Mouse (Mus musculus): ENCODE data around the gene Frat2. TPM values are rescaled to one million over a fixed set of nuclear protein-coding genes. Genes with fewer than 3 reads are reported as not detected.
A peak's percentile ranks its signal among the peaks of the same experiment; 100 is the strongest.
"Not testable (repeated sequence)": the region's sequence is repeated elsewhere in the genome, so short reads cannot be mapped to it uniquely, and the experiment has no call there.

Frat2 gene
- polyA plus RNA-seq, 1 experiment from 2014 or later: 9.9 TPM

DNA sequence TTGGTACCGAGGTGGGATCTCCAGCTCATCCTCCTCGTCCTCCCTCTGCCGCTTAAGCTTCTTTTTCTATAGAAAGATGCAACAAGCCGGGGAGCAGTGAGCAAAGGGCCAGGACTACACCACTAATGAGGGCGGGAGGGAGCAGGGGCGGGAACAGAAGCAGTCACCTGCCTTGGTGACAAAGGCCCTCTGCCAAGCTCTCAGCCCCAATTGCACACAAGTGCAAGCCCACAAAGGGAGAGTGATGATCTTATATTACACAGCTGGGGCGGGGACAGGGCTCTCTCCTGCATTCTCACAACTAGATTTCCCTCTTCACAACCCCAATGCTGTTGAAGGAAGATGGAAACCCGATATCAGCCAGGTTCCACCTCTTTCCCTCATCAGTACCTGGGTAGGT lies 18.8 kb upstream of the Frat2 start:
- WGBS: 86% methylated on average over 8 of the region's 8 CpGs
- H3K27me3 ChIP-seq: no peaks in the 10 kb centered on the region
- H3K9ac ChIP-seq: no peak overlapping the region
- H3K4me2 ChIP-seq (replicated peaks): no peak overlapping the region
- H3K4me1 ChIP-seq: no peaks in the 10 kb centered on the region
- H3K4me3 ChIP-seq: no peak overlapping the region
- no peaks in the 10 kb centered on the region for H3K9me3 ChIP-seq
- no peak overlapping the region for H3K27ac ChIP-seq
- ATAC-seq (ENCODE audit: insufficient number of reproducible peaks, insufficient read depth, low FRiP score, low TSS enrichment): no peak
- H3K36me3 ChIP-seq: peaks cover 79% of the 10 kb centered on the region

DNA sequence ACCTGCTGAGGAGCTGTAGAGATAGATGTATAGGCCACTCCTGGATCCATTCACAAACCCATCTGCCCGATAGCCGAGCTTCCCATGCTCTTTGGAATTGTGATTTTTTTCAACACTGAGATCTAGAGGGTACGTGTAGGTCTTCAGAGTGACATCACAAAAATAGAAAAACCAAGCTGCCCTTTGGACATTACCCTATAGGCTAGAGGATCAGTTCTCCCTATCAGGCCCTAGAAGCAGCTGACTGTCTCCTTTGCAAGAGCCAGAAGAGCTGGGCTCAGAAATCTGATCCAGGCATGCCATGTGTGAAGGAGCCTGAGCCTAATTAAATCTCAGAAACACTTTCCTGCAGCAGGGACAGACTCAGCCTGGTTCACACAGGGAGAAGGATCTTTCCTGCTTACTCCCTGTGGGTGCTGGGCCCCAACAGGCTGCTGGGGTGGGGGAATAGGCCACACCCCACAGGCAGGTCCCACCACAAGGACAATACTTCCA lies 9.9 kb upstream of the Frat2 start:
- Histone ChIP-seq H3K4me3 (no peak overlapping the region), H3K9ac (no peak overlapping the region), H3K27me3 (no peaks in the 10 kb centered on the region), H3K9me3 (no peaks in the 10 kb centered on the region), H3K36me3 (peaks cover 18% of the 10 kb centered on the region), H3K27ac (no peak overlapping the region; the same call in 1 of the 2 replicates), H3K4me2 (replicated peaks) (no peak overlapping the region), H3K4me1 (0 out of 2 replicates have a peak, but pooled peaks cover 7% of the 10 kb centered on the region)
- no peak for ATAC-seq (ENCODE audit: insufficient number of reproducible peaks, insufficient read depth, low FRiP score, low TSS enrichment)
- WGBS: 75% methylated on average over 3 of the region's 3 CpGs

DNA sequence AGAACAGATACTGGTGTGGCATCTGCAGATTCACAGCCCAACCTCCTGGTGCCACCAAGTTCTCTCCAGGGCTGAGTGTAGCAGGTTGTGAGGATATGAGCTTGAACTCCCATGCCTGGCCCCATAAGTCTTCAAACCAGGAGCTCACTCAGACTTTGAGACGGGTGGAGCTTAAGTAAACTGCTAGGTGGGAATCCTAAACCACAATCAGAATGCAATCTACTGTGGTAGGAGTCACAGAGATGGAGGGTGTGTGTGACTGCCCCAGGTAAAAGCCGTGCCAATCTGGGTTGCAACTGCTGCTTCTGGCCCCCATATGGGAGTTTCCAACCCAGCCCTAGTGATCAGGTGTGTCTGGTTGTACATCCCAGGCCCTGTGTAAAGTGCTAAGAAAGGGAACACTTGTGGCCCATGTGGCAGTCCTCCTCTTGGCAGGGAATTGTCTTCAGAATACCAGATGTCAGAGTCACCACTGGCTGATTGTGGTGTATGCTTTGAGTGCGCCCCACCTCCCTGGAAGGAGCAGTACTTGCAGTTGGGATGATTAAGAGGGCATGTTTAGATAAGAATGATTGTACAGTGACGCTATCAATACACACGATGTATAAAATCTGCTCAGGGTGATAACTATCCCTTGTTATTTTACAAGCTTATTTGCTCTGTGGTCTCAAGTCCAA lies 9.3 kb upstream of the Frat2 start:
- Histone ChIP-seq H3K4me1 (0 out of 2 replicates have a peak, but pooled peaks cover 7% of the 10 kb centered on the region), H3K4me3 (no peak overlapping the region), H3K27me3 (no peaks in the 10 kb centered on the region), H3K9ac (no peak overlapping the region), H3K9me3 (no peaks in the 10 kb centered on the region), H3K27ac (no peak overlapping the region), H3K36me3 (peaks cover 12% of the 10 kb centered on the region), H3K4me2 (replicated peaks) (no peak overlapping the region)
- 79% methylated on average over 5 of the region's 5 CpGs for WGBS
- ATAC-seq (ENCODE audit: insufficient number of reproducible peaks, insufficient read depth, low FRiP score, low TSS enrichment): no peak

DNA sequence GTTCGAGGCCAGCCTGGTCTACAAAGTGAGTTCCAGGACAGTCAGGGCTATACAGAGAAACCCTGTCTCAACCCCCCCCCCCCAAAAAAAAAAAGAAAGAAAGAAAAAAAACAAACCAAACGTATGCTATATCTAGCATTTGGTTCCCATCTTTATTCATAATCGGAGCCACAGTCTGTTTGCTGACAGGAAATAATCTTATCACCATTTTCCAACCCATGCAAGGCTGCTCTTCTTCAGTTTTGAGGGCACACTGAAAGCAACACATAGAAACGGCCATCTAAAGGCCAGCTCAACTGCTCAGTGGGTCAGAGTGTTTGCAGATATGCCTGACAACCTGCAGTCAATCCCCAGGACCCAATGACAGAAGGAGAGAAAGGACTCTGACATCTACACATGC lies 4.5 kb upstream of the Frat2 start:
- H3K4me1 ChIP-seq: peaks cover 15% of the 10 kb centered on the region
- H3K36me3 ChIP-seq: no peaks in the 10 kb centered on the region
- no peak overlapping the region for H3K9ac ChIP-seq
- ATAC-seq (ENCODE audit: insufficient number of reproducible peaks, insufficient read depth, low FRiP score, low TSS enrichment): no peak
- H3K4me2 ChIP-seq (replicated peaks): no peak overlapping the region
- H3K27me3 ChIP-seq: no peaks in the 10 kb centered on the region
- 82% methylated on average over 4 of the region's 4 CpGs for WGBS
- H3K9me3 ChIP-seq: no peaks in the 10 kb centered on the region
- no peak overlapping the region for H3K4me3 ChIP-seq
- no peak overlapping the region for H3K27ac ChIP-seq

DNA sequence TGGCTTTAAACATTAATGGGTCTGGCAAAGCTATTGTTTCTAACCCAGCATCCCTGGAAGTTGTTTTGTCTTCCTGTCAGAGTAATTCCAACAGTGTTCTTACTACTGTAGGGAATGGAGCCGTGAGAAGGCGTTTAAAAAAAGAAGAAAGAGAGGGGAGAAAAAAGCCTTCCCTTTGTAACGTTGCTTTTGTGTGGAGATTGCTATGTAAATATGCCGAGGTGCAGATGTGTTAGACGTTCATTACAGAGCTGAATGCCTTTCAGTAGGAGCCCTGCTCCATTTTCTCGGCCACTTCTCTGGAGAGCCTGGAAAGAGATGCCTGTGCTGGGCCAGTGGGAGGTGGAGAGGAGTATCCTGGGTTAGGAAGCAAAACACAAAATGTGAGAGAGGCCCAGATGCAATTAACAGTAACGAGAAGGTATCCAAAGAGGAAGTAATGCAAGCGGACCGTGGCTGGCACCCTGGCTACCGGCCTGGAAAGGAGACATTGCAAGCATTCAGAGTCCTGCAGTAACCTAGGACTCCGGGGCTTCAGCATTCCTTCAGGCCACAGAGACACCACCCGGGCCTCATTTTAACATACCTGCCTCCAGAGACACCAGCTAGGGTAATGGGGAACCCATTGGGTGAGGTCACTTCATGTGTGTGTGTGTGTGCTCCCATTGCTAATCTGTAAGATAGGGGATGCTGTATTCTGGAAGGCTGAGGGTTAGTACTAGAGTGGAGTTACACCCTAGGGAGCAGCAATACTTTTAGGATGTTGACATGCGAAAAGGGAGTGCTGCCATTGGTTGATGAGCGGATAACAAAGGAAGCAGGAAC lies 3.0 kb upstream of the Frat2 start:
- ATAC-seq (ENCODE audit: insufficient number of reproducible peaks, insufficient read depth, low FRiP score, low TSS enrichment): no peak
- Histone ChIP-seq H3K9me3 (no peaks in the 10 kb centered on the region), H3K4me3 (no peak overlapping the region), H3K4me1 (peaks cover 23% of the 10 kb centered on the region), H3K27ac (peak overlapping the region; percentile 72), H3K36me3 (no peaks in the 10 kb centered on the region), H3K4me2 (replicated peaks) (peak overlapping the region; percentile 21; the same call in 1 of the 2 replicates), H3K27me3 (peaks cover 5% of the 10 kb centered on the region; the same call in 1 of the 2 replicates), H3K9ac (no peak overlapping the region)
- WGBS: 20% methylated on average over 14 of the region's 14 CpGs

DNA sequence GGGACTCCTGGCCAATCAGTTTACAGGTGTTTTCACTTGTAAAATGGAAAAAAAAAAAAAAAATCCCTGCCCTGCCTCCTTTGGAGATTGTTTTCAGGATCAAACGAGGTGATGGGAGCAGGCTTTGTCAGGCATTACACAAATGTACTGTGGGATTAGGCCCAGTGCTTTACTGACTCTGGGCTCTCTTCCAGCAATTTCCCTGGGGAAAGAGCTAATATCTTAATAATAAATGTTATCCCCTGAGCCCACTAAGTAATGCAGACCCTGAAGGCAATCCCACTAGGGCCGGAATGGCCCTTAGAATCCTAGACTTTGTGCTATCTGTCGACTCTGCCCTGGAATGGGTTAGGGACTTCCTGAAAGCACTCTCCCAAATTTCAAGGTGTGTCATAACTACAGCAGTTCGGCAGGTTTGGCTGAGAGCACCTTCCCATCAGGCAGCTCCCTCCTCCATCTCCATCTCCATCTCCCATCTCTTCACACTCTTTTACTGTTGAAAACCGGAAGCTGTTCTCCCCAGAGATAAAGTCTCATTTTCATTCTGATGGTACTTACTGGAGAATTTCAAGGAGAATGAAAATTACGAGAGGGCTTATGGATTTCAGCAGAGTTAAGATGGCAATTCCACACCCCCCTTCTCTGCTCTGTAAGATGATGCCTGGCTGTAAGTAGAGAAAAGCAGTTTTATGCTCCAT lies 2.2 kb upstream of the Frat2 start:
- Histone ChIP-seq H3K4me2 (replicated peaks) (no peak overlapping the region; the same call in 1 of the 2 replicates), H3K4me3 (no peak overlapping the region), H3K4me1 (peaks cover 23% of the 10 kb centered on the region), H3K27ac (peak overlapping the region; percentile 72), H3K36me3 (no peaks in the 10 kb centered on the region), H3K9ac (no peak overlapping the region), H3K9me3 (no peaks in the 10 kb centered on the region), H3K27me3 (peaks cover 7% of the 10 kb centered on the region; the same call in 1 of the 2 replicates)
- 18% methylated on average over 6 of the region's 6 CpGs for WGBS
- ATAC-seq (ENCODE audit: insufficient number of reproducible peaks, insufficient read depth, low FRiP score, low TSS enrichment): no peak

DNA sequence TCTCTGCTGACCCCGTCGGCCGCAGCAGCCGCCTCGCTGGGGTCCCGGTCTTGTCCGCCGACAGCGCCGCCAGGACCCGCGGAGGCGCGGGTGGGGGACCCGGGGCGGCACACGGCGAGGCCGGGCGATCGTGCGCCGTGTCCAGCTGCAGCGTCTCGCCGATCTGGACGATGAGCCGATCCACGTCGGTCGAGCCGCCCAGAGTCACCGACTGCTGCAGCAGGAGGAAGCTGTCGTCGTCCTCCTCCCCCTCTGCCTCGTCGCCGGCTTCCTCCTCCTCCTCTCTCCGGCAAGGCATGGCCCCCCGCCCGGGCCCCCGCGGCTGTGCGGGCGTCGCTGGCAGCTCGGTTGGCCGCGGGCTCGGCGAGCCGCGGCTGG lies 329 bp downstream of the Frat2 start:
- Histone ChIP-seq H3K4me2 (replicated peaks) (peak overlapping the region; percentile 99), H3K4me3 (peak overlapping the region; percentile 80), H3K9ac (peak overlapping the region; percentile 71), H3K27ac (peak overlapping the region; percentile 81), H3K4me1 (peaks cover 23% of the 10 kb centered on the region)
- peak; percentile 52 for ATAC-seq (ENCODE audit: insufficient number of reproducible peaks, insufficient read depth, low FRiP score, low TSS enrichment)
- under 1% methylated on average over 49 of the region's 53 CpGs for WGBS
- H3K9me3 ChIP-seq, H3K27me3 ChIP-seq, H3K36me3 ChIP-seq: not testable (repeated sequence)

DNA sequence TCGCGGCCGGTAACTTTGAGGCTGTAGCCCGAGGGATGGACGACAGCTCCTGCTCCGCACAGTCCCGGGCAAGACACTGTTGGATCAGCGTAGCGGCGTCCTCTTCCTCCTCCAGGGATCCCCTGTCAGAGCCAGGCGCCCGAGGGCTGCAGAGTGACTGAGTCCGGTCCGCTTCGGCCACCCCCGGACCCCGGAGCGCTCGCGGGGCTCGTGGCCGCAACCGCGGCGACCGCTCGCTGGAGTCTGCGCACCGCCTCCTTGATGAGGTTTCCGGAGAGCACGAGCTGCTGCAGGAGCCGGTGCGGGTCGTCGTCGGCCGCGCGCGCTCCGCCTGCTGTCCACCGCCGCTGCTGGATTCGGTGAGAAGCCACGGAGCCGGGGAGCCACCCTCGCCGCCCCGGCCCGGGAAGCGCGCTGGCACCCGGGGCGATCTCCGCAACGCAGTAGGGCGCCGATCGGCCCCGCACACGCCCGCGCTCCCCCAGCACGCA lies 796 bp downstream of the Frat2 start:
- no peaks in the 10 kb centered on the region for H3K36me3 ChIP-seq
- peaks cover 23% of the 10 kb centered on the region for H3K4me1 ChIP-seq
- under 1% methylated on average over 64 of the region's 64 CpGs for WGBS
- peak overlapping the region; percentile 71 for H3K9ac ChIP-seq
- ATAC-seq (ENCODE audit: insufficient number of reproducible peaks, insufficient read depth, low FRiP score, low TSS enrichment): no peak
- H3K4me3 ChIP-seq: peak overlapping the region; percentile 80
- H3K4me2 ChIP-seq (replicated peaks): peak overlapping the region; percentile 99
- no peaks in the 10 kb centered on the region for H3K9me3 ChIP-seq
- peak overlapping the region; percentile 81 for H3K27ac ChIP-seq
- peaks cover 9% of the 10 kb centered on the region; the same call in 1 of the 2 replicates for H3K27me3 ChIP-seq

DNA sequence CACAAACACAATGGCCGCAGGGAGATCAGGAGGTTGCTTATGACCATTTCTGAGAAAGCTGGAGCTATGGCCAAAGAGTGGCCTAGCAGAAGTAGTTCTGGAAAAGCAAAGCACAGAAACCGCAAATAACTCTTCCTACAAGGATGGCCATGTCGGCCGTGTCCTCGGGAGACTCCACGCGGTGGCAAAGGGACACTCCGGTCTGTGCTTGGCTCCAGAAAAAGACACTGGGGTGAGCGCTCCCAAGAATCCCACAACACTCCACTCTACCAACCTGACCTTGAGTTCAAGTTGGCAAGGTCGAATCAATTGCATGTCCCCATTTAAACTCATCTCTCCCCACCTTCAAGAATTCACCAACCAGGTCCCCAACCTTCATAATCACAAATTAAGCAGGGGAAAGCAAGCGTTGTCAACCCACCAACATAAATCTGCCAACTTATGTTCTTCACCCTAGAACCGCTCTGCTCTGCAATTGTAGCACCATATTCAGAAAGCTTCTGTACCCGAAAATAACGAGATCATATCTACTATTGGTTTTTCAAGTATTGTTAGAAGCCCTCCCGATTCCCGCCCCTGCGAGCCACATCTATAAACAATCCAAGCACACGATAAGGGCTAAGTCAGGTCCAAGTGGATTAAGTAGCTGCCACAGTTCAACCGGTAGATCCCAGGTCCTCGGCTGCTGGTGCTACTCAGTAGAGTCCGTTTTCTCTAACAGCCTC lies 1.4 kb downstream of the Frat2 start:
- no peak for ATAC-seq (ENCODE audit: insufficient number of reproducible peaks, insufficient read depth, low FRiP score, low TSS enrichment)
- WGBS: 18% methylated on average over 21 of the region's 21 CpGs
- Histone ChIP-seq H3K9me3 (no peaks in the 10 kb centered on the region), H3K9ac (peak overlapping the region; percentile 71), H3K4me2 (replicated peaks) (peak overlapping the region; percentile 99), H3K36me3 (no peaks in the 10 kb centered on the region), H3K27ac (no peak overlapping the region), H3K4me1 (peaks cover 23% of the 10 kb centered on the region), H3K27me3 (peaks cover 9% of the 10 kb centered on the region; the same call in 1 of the 2 replicates), H3K4me3 (peak overlapping the region; percentile 80)

DNA sequence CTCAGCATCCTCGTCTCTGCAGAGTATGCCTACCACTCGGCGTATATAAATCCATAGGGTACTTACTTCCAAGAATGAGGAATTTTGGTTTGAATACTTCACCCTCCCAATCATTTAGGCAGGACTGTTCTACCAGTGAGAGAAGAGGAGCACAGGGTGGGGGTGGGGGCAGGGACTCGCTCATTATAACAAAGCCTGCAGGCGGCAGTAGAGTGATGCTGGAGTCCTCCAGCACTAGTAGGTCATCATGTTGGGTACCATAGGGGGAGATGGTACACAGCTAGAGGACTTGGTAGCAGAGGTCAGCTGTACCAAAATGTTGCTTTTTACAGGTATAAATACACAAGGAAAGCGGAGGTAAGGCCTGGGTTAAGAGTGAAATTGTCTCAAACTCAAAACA lies 3.6 kb downstream of the Frat2 start:
- Histone ChIP-seq H3K9me3 (no peaks in the 10 kb centered on the region), H3K4me2 (replicated peaks) (no peak overlapping the region), H3K4me3 (no peak overlapping the region), H3K36me3 (no peaks in the 10 kb centered on the region), H3K9ac (no peak overlapping the region), H3K4me1 (peaks cover 8% of the 10 kb centered on the region; the same call in 1 of the 2 replicates), H3K27me3 (peaks cover 9% of the 10 kb centered on the region; the same call in 1 of the 2 replicates), H3K27ac (no peak overlapping the region)
- WGBS: 84% methylated on average over 6 of the region's 6 CpGs
- ATAC-seq (ENCODE audit: insufficient number of reproducible peaks, insufficient read depth, low FRiP score, low TSS enrichment): no peak

DNA sequence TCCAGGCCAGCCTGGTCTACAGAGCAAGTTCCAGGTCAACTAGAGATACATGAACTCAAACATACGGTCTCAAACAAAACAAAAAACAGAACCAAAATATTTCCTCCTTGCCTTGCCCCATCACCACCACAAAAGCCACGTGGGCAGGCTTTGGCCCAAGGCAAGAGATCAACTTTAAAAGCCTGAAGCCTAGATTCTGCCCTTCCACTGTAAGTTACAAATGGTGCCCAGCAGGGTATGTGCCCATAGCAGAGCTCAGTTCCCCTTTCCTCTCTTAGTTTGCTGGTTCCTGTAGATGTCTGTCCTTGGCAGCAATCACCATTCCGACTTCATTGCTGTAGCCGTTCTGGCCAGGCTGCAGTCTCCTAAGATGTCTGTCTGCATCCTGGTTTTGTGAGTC lies 5.2 kb downstream of the Frat2 start:
- no peak overlapping the region for H3K4me2 ChIP-seq (replicated peaks)
- H3K4me1 ChIP-seq: peaks cover 8% of the 10 kb centered on the region; the same call in 1 of the 2 replicates
- H3K27ac ChIP-seq: no peak overlapping the region
- no peaks in the 10 kb centered on the region for H3K9me3 ChIP-seq
- no peak for ATAC-seq (ENCODE audit: insufficient number of reproducible peaks, insufficient read depth, low FRiP score, low TSS enrichment)
- H3K4me3 ChIP-seq: no peak overlapping the region
- no peaks in the 10 kb centered on the region for H3K36me3 ChIP-seq
- no peak overlapping the region for H3K9ac ChIP-seq
- H3K27me3 ChIP-seq: peaks cover 9% of the 10 kb centered on the region; the same call in 1 of the 2 replicates
- WGBS: 80% methylated on average over 4 of the region's 4 CpGs
